Mouse (Mus musculus) heart, adult 8-10 months (tissue): ENCODE data around the gene P3h3. TPM values are rescaled to one million over a fixed set of nuclear protein-coding genes. Genes with fewer than 3 reads are reported as not detected.

ENCODE experiments used
- DNase-seq: peaks from one replicate; pipeline ENCODE4 v3.0.0; 2022; ENCODE audit warnings: low spot score
- total RNA-seq, 4 experiments: library from RNA; stranded (reverse); gene quantifications; 2 replicates each; pipeline ENCODE4 v1.2.4; 2022

Gene P3h3
- total RNA-seq, 4 experiments from 2014 or later = 8.0 to 9.7 (median 9.4) TPM

DNA sequence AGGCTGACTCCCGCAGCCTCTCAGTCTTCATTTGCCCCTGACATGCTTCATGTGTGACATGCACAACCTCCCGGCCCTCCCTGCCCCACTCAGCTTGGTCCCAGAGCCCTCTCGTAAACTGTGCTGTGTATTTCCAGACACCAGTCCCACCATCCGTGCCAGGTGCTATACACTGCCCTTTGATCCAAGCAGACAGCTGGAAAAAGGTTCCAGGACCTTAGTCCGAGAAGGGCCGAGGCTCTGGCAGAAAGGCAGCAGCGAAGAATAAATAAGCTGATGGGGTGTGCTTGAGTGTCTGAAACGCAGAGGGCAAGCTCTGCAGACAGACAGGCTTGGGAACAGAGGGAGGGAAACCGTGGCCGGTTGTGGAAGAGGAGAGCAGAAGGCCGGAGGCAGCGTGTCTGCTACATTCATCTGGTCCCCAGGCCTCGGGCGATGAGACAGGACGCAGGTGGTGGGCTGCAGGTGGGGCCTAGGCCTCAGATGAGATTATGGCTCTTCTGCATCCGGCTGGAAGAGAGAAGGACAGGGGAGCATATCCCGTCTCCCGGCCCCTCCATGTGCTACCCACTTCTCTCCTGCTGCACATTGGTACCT, 8.3 kb upstream of the P3h3 start:
- no peak for DNase-seq

DNA sequence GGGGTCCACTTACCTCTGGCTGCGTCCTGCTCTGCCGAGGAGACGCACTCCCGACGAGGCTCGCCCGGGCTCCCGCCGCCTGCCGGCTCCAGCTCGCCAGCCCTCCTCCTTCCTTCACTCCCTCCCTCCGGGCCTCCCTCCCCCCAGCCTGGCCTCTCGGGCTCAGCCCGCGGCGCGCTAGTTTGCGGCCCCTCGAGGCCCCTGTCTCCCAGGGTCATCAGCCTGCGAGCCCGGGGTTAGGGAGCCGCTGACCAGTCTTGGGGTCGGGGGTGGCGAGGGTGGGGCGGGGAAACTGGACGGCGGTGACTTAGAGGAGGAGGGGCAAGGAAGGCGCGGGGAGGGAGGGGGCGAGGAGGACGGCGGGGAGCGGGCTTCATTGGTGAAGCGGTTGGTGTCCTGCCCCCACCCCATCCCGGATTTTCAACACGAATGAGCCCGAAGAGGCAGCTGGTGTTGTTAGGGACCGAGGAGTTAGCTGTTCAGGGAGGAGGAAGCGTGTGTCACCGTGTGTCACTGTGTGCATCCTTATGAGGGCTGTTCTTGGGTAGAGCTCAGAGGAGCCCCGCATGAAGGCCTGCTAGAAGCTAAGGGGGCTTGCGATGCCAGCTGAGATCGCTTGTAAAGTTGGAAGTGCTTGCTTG, 6.2 kb upstream of the P3h3 start, which contains the start of gene Gpr162:
Gene Gpr162, minus strand, starts transcription at position 326 of the 641 bp plus-strand sequence.
- DNase-seq = no peak

DNA sequence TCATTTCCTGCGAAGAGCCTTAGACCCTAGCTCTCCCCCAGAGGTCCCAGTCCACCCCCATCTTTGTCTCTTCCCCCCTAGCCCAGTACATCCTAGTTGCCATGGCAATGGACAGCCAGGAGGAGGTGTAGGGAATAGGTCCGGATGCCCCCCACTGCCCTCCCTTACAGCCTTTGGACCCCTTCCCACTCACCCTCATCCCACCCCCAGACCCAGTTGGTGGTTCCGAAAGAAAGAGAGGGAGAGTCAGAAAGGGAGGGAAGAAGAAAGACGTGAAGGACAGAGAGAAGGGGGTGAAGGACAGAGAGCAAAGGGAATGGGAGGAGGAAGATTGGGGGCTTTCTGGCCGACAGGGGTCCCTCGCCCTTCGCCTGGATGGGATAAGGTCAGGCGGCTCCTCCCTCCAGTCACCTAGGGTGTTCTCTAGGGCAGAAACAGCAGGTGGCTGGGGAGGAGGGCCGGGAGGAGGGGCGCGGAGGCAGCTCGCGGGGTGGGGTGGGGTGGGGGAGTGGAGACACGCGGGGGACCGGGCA, 5.6 kb upstream of the P3h3 start:
- DNase-seq = no peak

DNA sequence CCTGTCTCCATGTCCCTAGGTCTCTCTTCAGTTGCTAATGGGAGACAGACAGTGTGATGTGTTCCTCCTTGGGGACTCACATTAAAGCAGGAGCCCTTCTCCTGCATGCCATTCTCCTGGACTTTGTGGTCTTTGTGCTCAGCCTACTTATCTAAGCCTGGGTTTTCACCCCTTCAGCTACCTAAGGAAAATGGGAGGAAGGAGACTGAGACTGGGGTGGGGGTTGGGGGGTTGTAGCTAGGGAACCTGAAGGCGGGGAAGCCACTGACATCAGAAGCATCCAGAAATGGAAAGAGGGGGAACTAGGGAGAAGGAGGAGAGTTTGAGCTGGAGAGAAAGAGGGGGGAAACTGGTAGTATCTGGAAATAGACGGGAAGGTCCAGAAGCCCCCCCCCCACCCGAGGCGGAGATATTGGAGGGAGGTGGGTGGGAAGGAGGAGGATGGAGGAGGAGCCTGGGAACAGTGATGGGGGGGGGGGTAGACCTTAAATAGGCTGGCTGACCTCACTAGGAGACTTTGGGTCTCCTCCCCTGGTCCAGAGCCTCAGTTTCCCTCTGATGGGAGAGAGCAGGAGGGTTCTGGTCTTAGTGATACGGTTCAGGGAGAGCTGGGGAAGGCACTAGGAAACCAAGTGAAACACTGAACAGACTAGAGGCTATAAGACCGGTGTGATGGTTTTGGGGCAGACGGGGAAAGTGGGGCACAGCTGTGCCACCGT, 5.0 kb upstream of the P3h3 start:
- DNase-seq = no peak

DNA sequence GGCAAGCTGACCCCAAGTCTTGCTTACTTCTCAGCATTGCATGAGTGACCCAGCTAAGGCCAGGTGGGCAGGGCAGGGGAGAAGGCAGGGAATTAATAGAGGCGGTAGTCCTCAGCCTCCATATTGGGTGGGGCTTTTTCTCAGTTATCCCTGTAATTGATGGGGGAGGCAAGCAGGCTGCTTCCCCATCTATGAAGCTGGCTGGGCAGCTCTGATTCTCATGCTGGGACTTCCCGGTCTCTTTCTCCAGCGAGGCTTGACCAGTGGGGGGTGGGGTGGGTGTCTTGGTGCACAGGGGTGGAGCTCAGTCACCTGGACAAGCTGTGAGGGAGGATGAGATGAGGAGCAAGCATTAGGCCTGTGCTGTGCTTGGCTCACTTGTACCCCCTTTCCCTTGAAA, 4.2 kb upstream of the P3h3 start:
- DNase-seq = no peak

DNA sequence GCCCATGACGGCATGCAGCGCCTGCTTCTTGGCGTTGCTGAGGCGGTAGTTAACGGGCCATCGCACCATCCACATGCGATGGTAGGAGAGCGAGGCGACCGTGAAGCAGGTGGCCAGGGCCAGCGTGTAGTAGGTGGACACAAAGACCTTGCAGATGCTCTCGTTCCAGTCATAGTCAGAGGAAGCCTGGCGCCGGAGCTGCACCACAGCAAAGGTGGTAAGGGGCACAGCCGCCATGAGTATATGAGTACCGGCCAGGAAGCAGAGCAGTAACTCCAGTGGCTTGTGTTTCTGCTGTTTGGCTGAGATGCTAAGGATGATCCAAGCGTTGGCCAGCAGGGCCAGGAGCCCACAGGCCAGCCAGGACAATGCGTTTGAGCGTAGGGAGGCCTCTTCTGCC, 3.7 kb upstream of the P3h3 start:
- DNase-seq = no peak

DNA sequence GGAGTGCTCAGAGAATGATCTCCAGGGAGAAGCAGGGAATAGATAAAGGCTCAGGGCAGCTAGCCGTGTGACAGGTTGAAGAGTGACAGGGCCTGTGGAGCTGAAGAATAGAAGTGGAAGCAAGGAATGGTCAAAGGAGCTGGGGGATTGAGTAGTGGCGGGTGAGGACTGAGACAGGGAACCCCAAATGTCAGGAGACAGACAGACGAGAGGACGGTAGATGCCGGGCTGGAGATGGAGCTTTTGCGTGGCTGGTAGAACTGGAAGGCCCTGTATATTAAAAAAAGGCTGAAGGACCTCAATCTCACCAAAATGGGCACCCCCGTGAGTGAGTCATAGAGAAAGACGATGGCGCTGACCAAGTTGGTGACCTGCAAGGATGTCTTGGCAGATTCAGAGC, 3.0 kb upstream of the P3h3 start:
- DNase-seq = no peak

DNA sequence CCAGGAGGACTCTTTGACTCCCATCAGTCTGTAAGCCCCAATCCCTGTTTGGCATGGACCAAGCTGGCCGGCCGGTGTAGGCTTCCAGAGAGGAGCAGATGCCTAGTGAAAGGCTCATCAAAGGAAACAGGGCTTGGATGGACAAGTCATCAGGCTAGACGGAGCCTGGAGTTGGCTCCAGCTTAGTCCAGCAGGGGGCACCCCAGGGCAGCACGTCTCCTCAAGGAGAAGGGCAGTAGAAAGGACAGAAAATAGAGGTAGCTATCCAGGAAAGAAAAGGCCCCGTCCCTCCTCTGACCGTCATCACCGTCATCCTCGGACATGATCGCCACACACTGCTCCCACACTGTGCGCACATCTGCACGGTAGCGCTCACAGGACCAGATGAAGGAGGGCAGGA, 2.2 kb upstream of the P3h3 start:
- DNase-seq = peak; percentile 85

DNA sequence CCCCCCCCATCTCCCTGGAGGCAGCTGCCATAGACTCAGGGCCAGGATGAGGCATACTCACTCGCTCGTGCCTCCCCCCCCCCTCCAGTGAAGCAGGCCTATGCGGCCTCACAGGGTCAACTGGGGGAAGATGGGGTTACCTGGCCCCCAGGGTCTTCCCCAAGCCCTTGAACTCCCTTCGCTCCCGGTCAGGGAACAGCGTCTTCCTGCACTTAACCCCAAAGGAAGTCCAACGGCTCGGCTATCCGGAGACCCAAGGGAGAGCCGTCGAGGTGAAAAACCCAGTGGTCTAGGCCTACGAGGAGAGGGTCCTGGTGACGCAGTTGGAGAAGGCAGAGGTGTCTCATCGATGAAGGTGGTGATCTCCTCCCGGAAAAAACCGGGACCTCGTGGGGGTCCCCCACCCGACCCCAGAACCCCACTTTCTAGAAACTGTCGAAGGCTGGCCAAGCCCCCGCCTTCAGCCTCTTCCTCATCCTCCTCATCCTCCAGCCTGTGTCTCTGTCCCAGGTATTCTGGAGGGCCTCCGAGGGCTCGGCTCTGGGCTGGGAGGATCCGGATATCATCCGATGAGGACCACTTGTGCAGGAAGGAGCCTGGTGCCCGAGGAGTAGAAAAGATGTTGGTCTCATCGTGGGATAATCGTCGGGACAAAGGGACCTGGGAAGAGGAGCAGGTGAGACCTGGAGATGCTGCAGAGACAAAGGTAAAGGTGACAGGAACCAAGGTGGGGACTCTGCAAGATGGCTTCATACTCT, 1.2 kb upstream of the P3h3 start:
- DNase-seq = no peak

DNA sequence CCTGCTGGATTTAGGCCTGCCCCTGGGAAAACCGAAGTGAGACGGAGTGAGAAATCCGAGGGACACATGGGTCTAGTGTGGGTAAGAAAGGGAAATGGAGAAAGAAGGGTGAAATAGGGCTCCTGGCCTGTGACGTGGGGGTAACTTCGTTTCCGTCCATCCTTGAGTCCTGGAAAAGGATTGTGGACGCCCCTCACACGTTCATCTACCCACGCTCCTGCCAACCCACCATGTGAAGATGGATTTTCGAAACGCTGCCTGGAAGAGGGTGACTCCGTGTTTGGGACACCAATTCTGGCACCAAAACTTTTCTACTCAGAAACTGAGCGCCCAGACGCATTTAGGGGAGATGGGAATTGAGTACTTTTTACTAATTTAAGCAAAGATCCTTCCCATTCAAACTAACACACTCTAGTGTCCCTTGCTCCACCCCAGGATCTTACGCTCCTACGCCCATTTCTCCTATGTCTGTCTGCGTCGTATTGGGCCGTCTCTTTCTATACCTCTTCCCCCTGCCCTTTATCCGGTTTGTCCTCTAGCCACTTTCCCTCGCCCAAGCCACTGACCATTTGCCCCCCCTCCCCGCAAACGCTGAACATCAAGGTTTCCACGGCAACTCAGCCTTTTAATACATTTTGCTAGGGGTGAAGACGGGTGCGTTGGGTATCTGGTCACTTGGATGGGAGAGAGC, 433 bp upstream of the P3h3 start:
- DNase-seq = no peak

DNA sequence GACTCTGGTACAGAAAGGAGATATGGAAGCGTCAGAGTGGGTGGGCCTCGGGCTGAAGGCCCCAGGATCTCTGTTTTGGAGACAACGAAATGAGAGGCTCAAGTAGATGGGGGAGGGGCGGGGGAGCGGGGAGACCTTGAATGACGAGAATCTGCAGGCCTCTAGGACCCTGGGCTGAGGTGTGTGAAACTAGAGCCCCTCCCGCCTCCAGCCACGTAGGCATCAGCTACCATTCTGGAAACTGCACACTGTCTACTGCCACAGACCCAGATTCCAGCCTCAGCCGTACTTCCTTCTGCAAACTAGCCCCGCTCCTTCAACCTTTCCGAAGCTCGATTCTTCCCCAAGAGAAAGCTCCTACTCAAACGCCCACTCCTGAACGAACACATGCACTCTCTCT, 1.2 kb downstream of the P3h3 start:
- DNase-seq = no peak

DNA sequence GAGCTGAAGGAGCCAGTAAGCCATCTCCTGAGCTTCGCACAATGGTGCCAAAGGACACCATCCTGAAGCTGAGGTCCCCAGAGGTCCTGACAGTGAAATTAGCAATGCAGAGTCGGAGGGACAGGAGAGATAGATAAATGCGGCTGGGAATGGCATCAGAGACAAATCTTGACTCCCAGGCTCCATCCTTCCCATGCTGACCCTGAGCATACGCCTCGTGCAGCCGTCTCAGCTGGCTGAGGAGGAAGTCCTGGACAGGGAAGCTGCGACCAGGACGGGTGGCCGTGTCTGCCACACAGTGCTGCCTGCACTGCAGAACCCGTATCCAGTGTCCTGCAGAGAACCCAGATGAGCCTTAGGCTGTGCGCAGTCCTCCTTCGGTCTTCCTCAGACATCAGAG, 2.9 kb downstream of the P3h3 start:
- no peak for DNase-seq

DNA sequence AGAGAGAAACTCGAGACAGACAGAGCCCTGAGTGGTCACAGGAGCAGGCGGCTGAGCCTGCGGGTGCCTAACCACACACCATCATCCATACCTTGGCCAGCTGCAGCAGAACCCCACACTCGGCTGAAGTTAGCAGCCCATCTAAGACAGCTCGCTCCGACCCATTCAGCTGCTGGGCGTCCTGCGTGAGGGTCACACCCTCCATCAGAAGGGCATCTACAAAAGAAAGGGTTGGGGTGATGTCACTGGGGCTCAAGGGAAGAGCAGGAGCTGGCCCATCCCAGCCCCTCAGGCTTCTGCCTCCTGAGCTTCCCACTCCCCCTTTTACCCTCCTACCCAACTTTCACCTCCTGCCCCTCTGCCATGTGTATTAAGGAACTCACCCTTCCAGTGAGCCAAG, 7.0 kb downstream of the P3h3 start:
- no peak for DNase-seq

DNA sequence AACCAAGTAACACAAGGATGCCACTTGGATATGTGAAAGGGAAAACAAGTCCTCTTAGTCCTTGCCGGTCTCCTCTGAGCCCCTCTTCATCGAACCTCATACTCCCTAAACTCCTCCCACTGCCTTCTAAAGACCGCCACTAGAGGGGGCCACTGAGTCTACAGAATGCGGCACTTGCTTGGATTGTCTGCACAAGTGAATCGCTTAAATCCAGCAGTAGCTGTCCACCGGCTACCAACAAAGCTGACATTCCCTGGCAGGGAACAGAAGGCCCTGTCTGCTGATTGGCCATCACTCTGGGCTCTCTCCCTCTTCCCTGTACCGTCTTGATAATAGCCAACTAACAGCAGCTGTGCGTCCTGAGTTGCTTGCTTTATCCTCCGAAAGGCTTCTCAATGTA, 10.2 kb downstream of the P3h3 start:
- DNase-seq = peak; percentile 92

DNA sequence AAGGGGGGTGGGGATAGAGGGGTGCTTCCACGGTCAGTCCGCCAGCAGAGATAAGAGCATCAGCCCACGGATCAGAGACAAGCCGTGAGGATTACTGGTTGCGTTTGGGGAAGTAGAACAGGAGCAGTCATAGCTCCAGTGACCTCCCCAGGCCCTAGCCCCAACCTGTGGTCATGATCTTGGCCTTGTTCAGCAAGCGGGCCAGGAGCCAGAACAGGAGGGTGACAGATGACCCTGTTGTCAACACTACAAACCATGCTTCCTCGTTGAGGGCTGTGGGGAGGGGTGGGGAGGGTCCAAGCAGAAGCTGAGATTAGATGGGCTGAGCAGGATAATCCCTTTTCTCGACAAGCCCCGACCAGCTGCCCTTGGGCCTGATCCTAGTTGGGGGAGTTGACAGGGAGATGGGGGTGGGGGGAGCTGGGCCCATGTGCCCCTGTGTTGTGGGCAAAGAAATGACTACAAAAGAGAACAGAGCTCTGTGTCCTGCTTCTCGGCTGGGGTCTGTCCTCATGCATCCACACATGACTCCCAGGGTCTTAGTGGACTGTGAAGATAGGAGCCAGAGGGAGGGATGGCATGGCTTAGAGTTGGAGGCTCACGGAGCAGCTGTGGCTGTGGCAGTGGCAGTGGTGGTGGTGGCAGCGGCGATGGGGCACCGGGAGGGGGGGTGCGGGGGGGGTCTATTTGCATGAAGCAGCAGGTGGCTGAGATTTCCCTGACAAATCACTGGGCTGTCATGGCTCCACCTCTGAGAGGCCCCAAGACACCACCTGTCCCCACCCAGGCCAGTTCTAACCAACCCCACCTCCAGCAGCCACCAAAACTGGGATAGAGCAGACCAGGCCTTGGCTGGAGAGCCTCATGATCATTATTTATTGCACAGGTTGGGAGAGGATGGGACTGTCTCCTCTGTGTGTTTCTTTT, 17.0 kb downstream of the P3h3 start, which contains the start of gene Gnb3:
Gene Gnb3, minus strand, starts transcription at position 35 of the 927 bp plus-strand sequence.
- DNase-seq = no peak

DNA sequence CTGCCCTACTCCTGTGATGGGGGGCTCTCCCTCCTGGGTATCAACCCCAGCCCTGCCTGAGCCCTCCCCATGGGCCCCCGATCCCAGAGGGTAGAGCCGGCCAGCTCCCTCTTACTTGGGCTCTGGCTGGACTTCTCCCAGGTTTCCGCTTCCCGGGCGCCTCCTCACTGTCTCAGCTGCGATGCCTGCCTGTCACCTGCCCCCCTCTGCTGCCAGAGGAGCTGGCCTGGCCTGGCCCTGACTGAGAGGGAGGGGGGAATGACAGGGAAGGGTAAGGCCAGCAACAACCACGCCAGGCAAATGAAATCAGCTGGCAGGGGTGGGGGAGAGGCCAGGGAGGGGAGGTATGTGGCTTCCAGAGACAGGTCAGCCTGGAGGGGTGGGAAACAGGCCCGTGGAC, 17.7 kb downstream of the P3h3 start:
- DNase-seq = no peak

DNA sequence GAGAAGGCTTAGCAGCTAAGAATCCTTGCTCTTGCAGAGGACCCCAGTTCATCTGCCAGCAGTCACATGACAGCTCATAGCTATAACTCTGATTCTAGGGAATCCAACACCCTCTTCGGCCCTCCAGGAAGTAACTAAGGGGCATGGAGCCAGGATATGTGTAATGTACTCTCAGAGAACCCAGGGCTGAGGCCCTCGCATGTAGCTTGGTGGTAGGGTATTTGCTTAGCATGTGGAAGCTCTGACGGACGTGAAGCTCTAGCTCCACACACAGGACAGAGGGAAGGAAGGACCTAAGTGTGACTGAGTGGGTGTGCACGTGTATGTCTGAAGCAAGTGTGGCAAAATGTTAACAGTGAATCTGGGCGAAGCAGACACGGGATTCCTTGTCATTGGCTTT, 21.1 kb downstream of the P3h3 start:
- no peak for DNase-seq

DNA sequence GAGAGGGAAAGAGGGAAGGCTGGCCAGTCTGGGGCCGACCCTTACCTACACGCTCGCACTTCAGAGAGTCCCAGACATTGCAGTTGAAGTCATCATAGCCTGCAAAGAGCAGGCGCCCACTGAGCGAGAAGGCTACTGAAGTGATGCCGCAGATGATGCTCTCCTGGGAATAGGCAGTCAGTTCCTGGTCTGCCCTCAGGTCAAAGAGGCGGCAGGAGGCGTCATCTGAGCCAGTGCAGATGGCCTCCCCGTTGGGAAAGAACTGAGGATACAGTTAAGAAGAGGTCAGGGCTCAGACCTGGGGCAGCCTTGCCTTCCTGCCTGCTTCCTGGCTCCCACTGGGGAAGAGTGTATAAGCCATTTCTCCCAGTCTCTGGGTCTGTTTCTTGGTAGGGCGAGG, 22.0 kb downstream of the P3h3 start:
- no peak for DNase-seq

DNA sequence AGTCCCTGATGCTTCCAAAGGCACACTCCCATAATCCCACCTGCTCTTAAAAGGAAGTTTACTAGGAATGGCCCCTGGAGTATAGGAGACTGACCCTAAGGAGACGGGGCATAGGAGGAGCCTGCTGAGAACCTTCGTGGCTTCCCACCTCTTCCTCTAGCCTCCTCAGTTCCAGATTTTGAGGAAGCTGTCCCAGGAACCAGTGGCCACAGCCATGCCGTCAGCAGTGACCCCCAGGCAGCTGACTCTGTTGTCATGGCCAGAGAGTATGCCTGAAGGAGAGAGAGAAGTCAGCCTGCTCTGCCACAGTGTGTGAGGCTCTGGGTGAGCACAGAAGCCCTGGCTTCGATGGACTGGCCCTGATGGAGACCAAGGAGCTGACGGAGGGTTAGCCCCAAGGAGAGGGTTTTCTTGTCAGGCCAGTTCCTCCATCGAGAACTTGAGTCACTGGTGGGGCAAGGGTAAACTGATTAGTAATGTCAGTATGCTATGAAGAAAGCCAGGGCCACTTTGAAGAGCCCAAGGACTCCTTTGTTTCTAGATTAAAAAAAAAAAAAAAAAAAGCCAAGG, 23.0 kb downstream of the P3h3 start:
- no peak for DNase-seq

DNA sequence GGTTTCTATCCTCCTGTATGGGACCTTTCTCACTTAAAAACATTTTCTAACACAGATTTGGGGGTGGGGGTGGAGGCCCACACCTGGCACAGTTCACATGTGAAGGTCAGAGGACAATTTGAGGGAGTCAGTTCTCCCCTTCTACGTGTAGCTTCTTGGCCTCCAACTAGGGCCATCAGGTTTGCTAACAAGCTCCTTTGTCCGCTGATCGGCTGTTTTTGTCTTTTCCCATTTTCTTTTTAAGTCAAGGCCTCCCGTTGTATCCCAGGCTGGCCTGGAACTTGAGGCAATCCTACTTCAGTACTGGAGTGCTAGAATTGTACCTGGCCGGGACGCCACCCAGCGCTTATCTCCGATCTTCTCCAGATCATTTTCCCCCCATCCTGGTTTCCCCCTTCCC, 25.9 kb downstream of the P3h3 start:
- no peak for DNase-seq
